Comparison of ENCODE assay signal across 9 mouse cellular contexts in genomic region chr19:11768163-11768562, GRCm38 (mm10). TPM values are rescaled to one million over a fixed set of nuclear protein-coding genes. Genes with fewer than 3 reads are reported as not detected.
A peak's percentile ranks its signal among the peaks of the same experiment; 100 is the strongest.
DNase-seq lines count a peak whose midpoint lies in the region; ATAC-seq and TF ChIP-seq lines count a peak whose summit lies in the region.
"Had no signal": no experiment of that assay in that cellular context is flagged by ENCODE, and none has a peak within 500 bp of the region (broad histone marks: within the 10 kb centered on the region; RNA-seq: fewer than 3 reads in every experiment).

No protein-coding gene starts in this region.

- peaks cover 5% of the 10 kb centered on the region; the same call in 1 of the 2 replicates for H3K4me1 ChIP-seq in kidney, postnatal 0 days (replicated peaks; ENCODE audit: insufficient read depth, low read length)
- peaks cover 7% of the 10 kb centered on the region for H3K4me1 ChIP-seq in heart, embryonic 12.5 days (replicated peaks)

- H3K4me3 ChIP-seq in kidney, postnatal 0 days (replicated peaks; ENCODE audit: low read depth, low read length): no peak overlapping the region
- no peak overlapping the region for H3K4me3 ChIP-seq in heart, embryonic 12.5 days

- TF ChIP-seq CTCF in kidney, postnatal 0 days (IDR thresholded peaks at IDR 0.05; ENCODE audit: low read depth): peak; percentile 90

- no peak for ATAC-seq in kidney, postnatal 0 days (replicated peaks; ENCODE audit: low FRiP score, low read depth)
- ATAC-seq in hematopoietic stem cell, adult 5-6 weeks (replicated peaks in 1 of 2; ENCODE audit: insufficient read depth in 1 of 2, low FRiP score in 2 of 2, low TSS enrichment in 1 of 2, low read depth in 1 of 2, poor library complexity in 2 of 2, severe bottlenecking in 2 of 2): peak; percentile 46 to 60; a peak in 2 of 4 replicates
- ATAC-seq in heart, embryonic 12.5 days (ENCODE audit: insufficient number of reproducible peaks, low FRiP score): no peak

- no peaks in the 10 kb centered on the region for H3K36me3 ChIP-seq in kidney, postnatal 0 days (ENCODE audit: insufficient read depth, low read length)
- peaks cover 9% of the 10 kb centered on the region for H3K36me3 ChIP-seq in heart, embryonic 12.5 days

- H3K27me3 ChIP-seq in kidney, postnatal 0 days (ENCODE audit: insufficient read depth, low read length): no peaks in the 10 kb centered on the region
- H3K27me3 ChIP-seq in heart, embryonic 12.5 days (replicated peaks): 0 out of 2 replicates have a peak, but pooled peaks cover 5% of the 10 kb centered on the region

- H3K27ac ChIP-seq in kidney, postnatal 0 days: no peak overlapping the region
- H3K27ac ChIP-seq in heart, embryonic 12.5 days (ENCODE audit: poor library complexity, severe bottlenecking): no peak overlapping the region

- H3K9ac ChIP-seq in kidney, postnatal 0 days (ENCODE audit: low read depth, low read length): no peak overlapping the region
- H3K9ac ChIP-seq in heart, embryonic 12.5 days: no peak overlapping the region

- peak; percentile 77 for DNase-seq in kidney, postnatal 0 days (ENCODE audit: low spot score)
- DNase-seq in kidney, adult 18-20 months: no peak
- peak; percentile 67 for DNase-seq in CD4-positive helper T cell, adult 2 months (ENCODE audit: low read depth, low spot score)
- peak; percentile 74 for DNase-seq in NIH3T3 (ENCODE audit: low read depth)
- DNase-seq in skeletal muscle tissue, adult 2 months (ENCODE audit: low read depth, low spot score): peak; percentile 21
- DNase-seq in cerebellum, adult 9-11 months: no peak

- H3K4me2 ChIP-seq in kidney, postnatal 0 days (ENCODE audit: low read length): no peak overlapping the region
- H3K4me2 ChIP-seq in heart, embryonic 12.5 days: no peak overlapping the region

- H3K9me3 ChIP-seq in kidney, postnatal 0 days (replicated peaks; ENCODE audit: low read length): no peaks in the 10 kb centered on the region
- no peaks in the 10 kb centered on the region for H3K9me3 ChIP-seq in heart, embryonic 12.5 days (replicated peaks)

- WGBS in kidney, postnatal 0 days: 12% methylated on average over 3 of the region's 3 CpGs
- WGBS in heart, embryonic 12.5 days: 10% methylated on average over 3 of the region's 3 CpGs

RNA-seq across cellular contexts. Expression of gene Mrpl16, which starts 2.0 kb away (rescaled TPM):
- polyA plus RNA-seq in kidney, postnatal 0 days (2015; fragmentation: Nextera tagmentation; extraction: Ambion mirVana): 66.7 and 69.8 TPM in 2 replicates
- total RNA-seq in hematopoietic stem cell, adult 5-6 weeks (2017): 60.9 and 76.5 TPM in 2 replicates
- polyA plus RNA-seq in heart, embryonic 12.5 days (2016; fragmentation: Nextera tagmentation; extraction: Ambion mirVana): 76.2 and 76.8 TPM in 2 replicates

RNA-seq across cellular contexts. Expression of gene Gif, which starts 20.8 kb away (rescaled TPM):
- not detected in 2 replicates for polyA plus RNA-seq in kidney, postnatal 0 days (2015; fragmentation: Nextera tagmentation; extraction: Ambion mirVana)
- not detected in 2 replicates for total RNA-seq in hematopoietic stem cell, adult 5-6 weeks (2017)
- polyA plus RNA-seq in heart, embryonic 12.5 days (2016; fragmentation: Nextera tagmentation; extraction: Ambion mirVana): not detected in 2 replicates
- total RNA-seq: heart, adult 18-20 months had no signal

RNA-seq across cellular contexts. Expression of gene Stx3, which starts 51.0 kb away (rescaled TPM):
- polyA plus RNA-seq in kidney, postnatal 0 days (2015; fragmentation: Nextera tagmentation; extraction: Ambion mirVana): 42.5 and 46.1 TPM in 2 replicates
- 13.1 and 14.9 TPM in 2 replicates for total RNA-seq in hematopoietic stem cell, adult 5-6 weeks (2017)
- polyA plus RNA-seq in heart, embryonic 12.5 days (2016; fragmentation: Nextera tagmentation; extraction: Ambion mirVana): 6.9 and 7.1 TPM in 2 replicates

Comparison
In these comparisons a context has a peak if more than half of its experiments do, and no peak if none do; other contexts are left out.
1. DNase-seq: peak in kidney, postnatal 0 days (single experiment), CD4-positive helper T cell, adult 2 months (single experiment), NIH3T3 (single experiment) and skeletal muscle tissue, adult 2 months (single experiment); none in kidney, adult 18-20 months (single experiment) and cerebellum, adult 9-11 months (single experiment).
2. ATAC-seq: peak in hematopoietic stem cell, adult 5-6 weeks (2 of 2); none in kidney, postnatal 0 days (single experiment) and heart, embryonic 12.5 days (single experiment).